ENCODE assay signal across 26 mouse cellular contexts in genomic region chr2:126069740-126070139, GRCm38 (mm10). TPM values are rescaled to one million over a fixed set of nuclear protein-coding genes. Genes with fewer than 3 reads are reported as not detected.
"Had no signal": no experiment of that assay in that cellular context is flagged by ENCODE, and none has a peak within 500 bp of the region (broad histone marks: within the 10 kb centered on the region; RNA-seq: fewer than 3 reads in every experiment).

No protein-coding gene starts in this region.

- H3K9me3 ChIP-seq: embryonic facial prominence, embryonic 12.5 days; embryonic facial prominence, embryonic 13.5 days; embryonic facial prominence, embryonic 15.5 days; forebrain, embryonic 10.5 days; forebrain, embryonic 12.5 days; forebrain, embryonic 13.5 days; forebrain, embryonic 15.5 days; heart, embryonic 10.5 days had no signal

- H3K4me3 ChIP-seq: embryonic facial prominence, embryonic 12.5 days; embryonic facial prominence, embryonic 13.5 days; embryonic facial prominence, embryonic 15.5 days; erythroblast, embryonic 14.5 days; forebrain, embryonic 10.5 days; forebrain, embryonic 12.5 days; forebrain, embryonic 13.5 days; forebrain, embryonic 15.5 days; gastrocnemius, adult 2 months; heart, adult 2 months; heart, embryonic 10.5 days had no signal

- H3K9ac ChIP-seq: embryonic facial prominence, embryonic 12.5 days; embryonic facial prominence, embryonic 13.5 days; embryonic facial prominence, embryonic 15.5 days; forebrain, embryonic 12.5 days; forebrain, embryonic 13.5 days; forebrain, embryonic 15.5 days; forebrain, postnatal 0 days had no signal

- H3K27me3 ChIP-seq: embryonic facial prominence, embryonic 12.5 days; embryonic facial prominence, embryonic 13.5 days; embryonic facial prominence, embryonic 15.5 days; forebrain, embryonic 12.5 days; forebrain, embryonic 13.5 days; forebrain, embryonic 15.5 days had no signal

- H3K4me1 ChIP-seq: embryonic facial prominence, embryonic 15.5 days; forebrain, embryonic 10.5 days; forebrain, embryonic 12.5 days; forebrain, embryonic 13.5 days; forebrain, embryonic 15.5 days had no signal

- H3K27ac ChIP-seq: embryonic facial prominence, embryonic 12.5 days; embryonic facial prominence, embryonic 13.5 days; embryonic facial prominence, embryonic 15.5 days; forebrain, embryonic 10.5 days; forebrain, embryonic 12.5 days; forebrain, embryonic 13.5 days; forebrain, embryonic 15.5 days; gastrocnemius, adult 2 months; heart, adult 2 months; heart, embryonic 10.5 days had no signal

- H3K36me3 ChIP-seq: embryonic facial prominence, embryonic 12.5 days; embryonic facial prominence, embryonic 13.5 days; embryonic facial prominence, embryonic 15.5 days; forebrain, embryonic 10.5 days; forebrain, embryonic 12.5 days; forebrain, embryonic 15.5 days; heart, embryonic 10.5 days had no signal

- DNase-seq: cerebellum, adult 9-10 months; cerebellum, adult 9-11 months; cerebellum, postnatal 14 days; cerebellum, postnatal 25 days; cerebellum, postnatal 36 days; embryo, embryonic 11 days; forebrain, postnatal 0 days; gastrocnemius, adult 2 months; gastrocnemius, postnatal 10 days; gastrocnemius, postnatal 14 days; gastrocnemius, postnatal 25 days; gastrocnemius, postnatal 36 days; heart, adult 18-20 months; heart, adult 2 months had no signal

- H3K4me2 ChIP-seq: embryonic facial prominence, embryonic 12.5 days; embryonic facial prominence, embryonic 13.5 days; embryonic facial prominence, embryonic 15.5 days; forebrain, embryonic 12.5 days; forebrain, embryonic 13.5 days; forebrain, embryonic 15.5 days; heart, embryonic 11.5 days had no signal

RNA-seq across cellular contexts. Expression of gene Fgf7, which starts 35.3 kb away (rescaled TPM):
- total RNA-seq: common myeloid progenitor, adult 5-6 weeks; granulocyte monocyte progenitor cell, adult 5-6 weeks had no signal
- polyA plus RNA-seq: erythroblast, embryonic 14.5 days had no signal
